Mouse (Mus musculus): ENCODE results near the gene Ywhag. TPM values are rescaled to one million over a fixed set of nuclear protein-coding genes. Genes with fewer than 3 reads are reported as not detected.

Ywhag gene
- polyA plus RNA-seq, 1 experiment from 2014 or later: 57.1 TPM

GRCm38 (mm10) chr5:135962492-135963279 lies 28.3 kb upstream of the Ywhag start:
- under 1% methylated on average over 63 of the region's 64 CpGs for whole genome bisulfite sequencing
- peak overlapping the region; percentile 75 for H3K9ac ChIP-seq (ENCODE audit: low read depth, low read length)
- H3K27me3 ChIP-seq (replicated peaks; ENCODE audit: control insufficient read depth, insufficient read depth, low read length): no peaks in the 10 kb centered on the region
- H3K4me2 ChIP-seq (replicated peaks; ENCODE audit: low read depth): peak overlapping the region; percentile 96
- peak; percentile 43 for TF ChIP-seq CTCF (IDR thresholded peaks at IDR 0.05; ENCODE audit: low read depth)
- H3K9me3 ChIP-seq (ENCODE audit: control insufficient read depth): no peaks in the 10 kb centered on the region
- H3K27ac ChIP-seq (ENCODE audit: low read depth, low read length): peak overlapping the region; percentile 92
- no peaks in the 10 kb centered on the region for H3K36me3 ChIP-seq (ENCODE audit: control insufficient read depth, insufficient read depth)
- peak; percentile 89 for ATAC-seq
- H3K4me1 ChIP-seq (replicated peaks; ENCODE audit: control insufficient read depth, insufficient read depth, low read length): peaks cover 12% of the 10 kb centered on the region; the same call in 1 of the 2 replicates
- H3K4me3 ChIP-seq (ENCODE audit: low read depth, low read length): peak overlapping the region; percentile 59

DNA sequence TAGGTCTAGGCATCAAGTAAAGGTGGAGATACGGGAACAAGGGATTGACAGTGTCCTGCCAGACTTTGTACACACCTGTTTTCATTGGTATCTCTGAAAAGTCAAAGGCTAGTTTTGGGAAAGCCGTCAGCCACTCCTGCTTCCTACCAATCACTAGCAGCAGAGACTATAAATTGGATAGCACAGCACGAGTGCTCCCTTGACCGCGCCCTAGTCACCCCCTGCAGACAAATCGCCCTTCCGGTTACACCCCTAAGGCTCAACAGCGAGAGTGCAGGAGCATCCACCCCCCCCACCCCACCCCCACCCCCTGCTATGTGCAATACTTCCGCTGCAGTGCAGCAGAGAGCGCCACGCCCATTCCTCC lies 27.7 kb upstream of the Ywhag start:
- 0% methylated on average over 11 of the region's 11 CpGs for WGBS
- no peak for ATAC-seq
- no peak for TF ChIP-seq CTCF (IDR thresholded peaks at IDR 0.05; ENCODE audit: low read depth)
- Histone ChIP-seq H3K4me1 (replicated peaks; ENCODE audit: control insufficient read depth, insufficient read depth, low read length) (peaks cover 14% of the 10 kb centered on the region), H3K36me3 (ENCODE audit: control insufficient read depth, insufficient read depth) (no peaks in the 10 kb centered on the region), H3K4me2 (replicated peaks; ENCODE audit: low read depth) (peak overlapping the region; percentile 96), H3K4me3 (ENCODE audit: low read depth, low read length) (peak overlapping the region; percentile 59), H3K27ac (ENCODE audit: low read depth, low read length) (peak overlapping the region; percentile 92), H3K27me3 (replicated peaks; ENCODE audit: control insufficient read depth, insufficient read depth, low read length) (no peaks in the 10 kb centered on the region), H3K9ac (ENCODE audit: low read depth, low read length) (peak overlapping the region; percentile 24; the same call in 1 of the 2 replicates), H3K9me3 (ENCODE audit: control insufficient read depth) (no peaks in the 10 kb centered on the region)

GRCm38 (mm10) chr5:135960909-135961635 lies 26.7 kb upstream of the Ywhag start:
- Histone ChIP-seq H3K9me3 (ENCODE audit: control insufficient read depth) (no peaks in the 10 kb centered on the region), H3K27me3 (replicated peaks; ENCODE audit: control insufficient read depth, insufficient read depth, low read length) (no peaks in the 10 kb centered on the region), H3K27ac (ENCODE audit: low read depth, low read length) (no peak overlapping the region; the same call in 1 of the 2 replicates), H3K36me3 (ENCODE audit: control insufficient read depth, insufficient read depth) (no peaks in the 10 kb centered on the region), H3K9ac (ENCODE audit: low read depth, low read length) (no peak overlapping the region), H3K4me1 (replicated peaks; ENCODE audit: control insufficient read depth, insufficient read depth, low read length) (peaks cover 18% of the 10 kb centered on the region), H3K4me2 (replicated peaks; ENCODE audit: low read depth) (peak overlapping the region; percentile 96; the same call in 1 of the 2 replicates), H3K4me3 (ENCODE audit: low read depth, low read length) (no peak overlapping the region)
- TF ChIP-seq CTCF (IDR thresholded peaks at IDR 0.05; ENCODE audit: low read depth): no peak
- ATAC-seq: no peak
- WGBS: 96% methylated on average over 15 of the region's 15 CpGs

DNA sequence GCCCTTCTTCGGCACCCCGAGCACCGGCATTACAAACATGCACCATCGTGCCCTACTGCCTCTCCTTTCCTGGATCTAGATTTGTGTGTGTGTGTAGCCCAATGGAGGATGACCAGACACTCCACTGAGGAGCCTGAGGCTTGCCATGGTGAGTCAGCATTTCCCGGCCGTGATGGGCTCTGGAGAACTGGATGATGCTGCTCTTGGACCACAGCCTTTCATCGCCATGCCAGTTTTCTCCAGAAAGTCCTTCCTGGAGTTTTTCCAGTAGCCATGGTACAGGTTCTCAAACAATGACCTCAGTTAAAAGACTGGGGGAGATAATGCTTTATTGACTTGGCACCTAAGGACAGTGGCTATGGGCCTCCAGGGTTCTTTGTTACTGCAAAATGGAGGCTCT lies 25.5 kb upstream of the Ywhag start:
- H3K9me3 ChIP-seq (ENCODE audit: control insufficient read depth): no peaks in the 10 kb centered on the region
- no peak overlapping the region for H3K4me3 ChIP-seq (ENCODE audit: low read depth, low read length)
- no peak overlapping the region for H3K27ac ChIP-seq (ENCODE audit: low read depth, low read length)
- H3K36me3 ChIP-seq (ENCODE audit: control insufficient read depth, insufficient read depth): no peaks in the 10 kb centered on the region
- no peaks in the 10 kb centered on the region for H3K27me3 ChIP-seq (replicated peaks; ENCODE audit: control insufficient read depth, insufficient read depth, low read length)
- TF ChIP-seq CTCF (IDR thresholded peaks at IDR 0.05; ENCODE audit: low read depth): no peak
- H3K4me2 ChIP-seq (replicated peaks; ENCODE audit: low read depth): no peak overlapping the region
- WGBS: 94% methylated on average over 7 of the region's 7 CpGs
- H3K9ac ChIP-seq (ENCODE audit: low read depth, low read length): no peak overlapping the region
- no peak for ATAC-seq
- peaks cover 18% of the 10 kb centered on the region for H3K4me1 ChIP-seq (replicated peaks; ENCODE audit: control insufficient read depth, insufficient read depth, low read length)

DNA sequence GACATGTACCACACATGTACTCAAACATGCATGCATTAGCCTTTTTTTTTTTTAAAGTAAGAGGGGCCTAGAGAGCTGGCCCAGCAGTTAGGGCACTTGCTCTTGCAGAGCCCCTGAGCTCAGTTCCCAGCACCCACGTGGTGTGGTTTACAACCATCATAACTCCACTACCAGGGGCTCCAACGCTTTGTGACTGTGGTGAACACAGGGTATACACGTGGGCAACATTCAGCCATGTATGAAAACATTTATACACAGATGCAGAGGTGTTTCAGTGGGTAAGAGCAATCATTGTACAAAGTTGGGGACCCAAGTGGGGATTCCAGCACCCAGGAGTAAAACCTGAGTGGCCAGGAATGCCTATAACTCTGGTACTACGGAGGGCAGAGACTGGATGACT lies 24.0 kb upstream of the Ywhag start:
- Histone ChIP-seq H3K9ac (ENCODE audit: low read depth, low read length) (no peak overlapping the region), H3K4me2 (replicated peaks; ENCODE audit: low read depth) (peak overlapping the region; percentile 63), H3K4me1 (replicated peaks; ENCODE audit: control insufficient read depth, insufficient read depth, low read length) (peaks cover 18% of the 10 kb centered on the region), H3K27me3 (replicated peaks; ENCODE audit: control insufficient read depth, insufficient read depth, low read length) (no peaks in the 10 kb centered on the region), H3K36me3 (ENCODE audit: control insufficient read depth, insufficient read depth) (no peaks in the 10 kb centered on the region), H3K4me3 (ENCODE audit: low read depth, low read length) (no peak overlapping the region), H3K9me3 (ENCODE audit: control insufficient read depth) (no peaks in the 10 kb centered on the region), H3K27ac (ENCODE audit: low read depth, low read length) (0 out of 2 replicates have a peak overlapping the region, but pooled peaks have one; percentile 89)
- WGBS: 88% methylated on average over 4 of the region's 4 CpGs
- no peak for TF ChIP-seq CTCF (IDR thresholded peaks at IDR 0.05; ENCODE audit: low read depth)
- ATAC-seq: no peak

DNA sequence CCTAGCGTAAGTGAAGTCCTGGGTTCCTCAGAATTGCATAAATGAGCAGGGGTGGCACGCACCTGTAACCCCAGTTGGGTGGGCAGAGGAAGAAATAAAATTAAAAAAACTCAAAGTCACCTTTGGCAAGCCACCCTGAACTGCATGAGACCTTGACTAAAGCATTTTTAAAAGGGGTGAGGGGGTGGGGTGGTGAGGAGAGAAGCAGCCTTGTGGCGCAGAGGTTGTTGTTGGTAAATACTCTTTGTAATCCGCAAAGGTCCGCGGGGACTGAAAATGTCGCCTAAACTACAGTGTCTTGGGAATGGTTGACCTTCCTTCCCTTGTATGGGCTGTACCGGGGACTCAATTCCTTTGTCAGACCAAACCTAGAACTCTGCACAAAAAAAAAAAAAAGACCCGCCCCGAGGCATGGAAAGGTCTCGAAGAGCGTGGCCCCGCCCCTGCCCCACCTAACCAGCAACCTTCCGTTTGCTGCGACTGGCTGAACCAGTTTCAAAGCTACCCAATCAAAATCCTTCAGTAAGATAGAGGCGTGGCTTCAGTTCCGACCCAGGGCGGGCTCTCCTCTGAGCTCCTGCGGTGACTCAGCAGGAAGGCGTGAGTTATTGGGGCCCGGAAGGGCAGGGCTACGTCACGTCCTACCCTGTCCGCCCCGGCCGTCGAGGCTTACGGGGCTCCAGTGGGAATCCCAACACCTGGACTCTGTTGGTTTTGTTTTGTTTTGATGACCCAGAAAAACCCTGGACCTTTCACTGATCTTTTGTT lies 23.0 kb upstream of the Ywhag start:
- peak; percentile 86 for ATAC-seq
- Histone ChIP-seq H3K9me3 (ENCODE audit: control insufficient read depth) (no peaks in the 10 kb centered on the region), H3K4me3 (ENCODE audit: low read depth, low read length) (peak overlapping the region; percentile 28), H3K9ac (ENCODE audit: low read depth, low read length) (peak overlapping the region; percentile 34; the same call in 1 of the 2 replicates), H3K4me2 (replicated peaks; ENCODE audit: low read depth) (peak overlapping the region; percentile 63), H3K4me1 (replicated peaks; ENCODE audit: control insufficient read depth, insufficient read depth, low read length) (peaks cover 18% of the 10 kb centered on the region), H3K27me3 (replicated peaks; ENCODE audit: control insufficient read depth, insufficient read depth, low read length) (no peaks in the 10 kb centered on the region), H3K36me3 (ENCODE audit: control insufficient read depth, insufficient read depth) (no peaks in the 10 kb centered on the region), H3K27ac (ENCODE audit: low read depth, low read length) (peak overlapping the region; percentile 89)
- TF ChIP-seq CTCF (IDR thresholded peaks at IDR 0.05; ENCODE audit: low read depth): no peak
- WGBS: 8% methylated on average over 28 of the region's 28 CpGs
